Mouse (Mus musculus) hindbrain, embryonic 13.5 days (tissue): ENCODE results near the gene Rundc3a. TPM values are rescaled to one million over a fixed set of nuclear protein-coding genes. Genes with fewer than 3 reads are reported as not detected.

Source experiments
- ATAC-seq: fragments of 200-750 bp; cut with Nextera tagmentation; 2 replicates; pipeline ENCODE4 v1.8.0; 2017; ENCODE audit warnings: moderate TSS enrichment; ENCODE audit not compliant: low FRiP score
- H3K27ac ChIP-seq: fragments of 300-500 bp; sonication (generic); 2 replicates; pipeline ENCODE4 v1.5.1; 2015; ENCODE audit warnings: inconsistent platforms, mild to moderate bottlenecking, moderate library complexity
- H3K27me3 ChIP-seq: fragments of 300-500 bp; sonication (generic); 2 replicates; pipeline ENCODE4 v1.6.1; 2015; ENCODE audit warnings: mild to moderate bottlenecking, inconsistent platforms
- H3K36me3 ChIP-seq: fragments of 300-500 bp; sonication (generic); 2 replicates; pipeline ENCODE4 v1.6.1; 2015; ENCODE audit warnings: mild to moderate bottlenecking, inconsistent platforms
- H3K4me1 ChIP-seq: fragments of 300-500 bp; sonication (generic); replicated peaks from 2 replicates; pipeline ENCODE4 v1.6.1; 2015; ENCODE audit warnings: inconsistent platforms
- H3K4me2 ChIP-seq: fragments of 300-500 bp; sonication (generic); 2 replicates; pipeline ENCODE4 v1.6.1; 2015; ENCODE audit warnings: inconsistent platforms, mild to moderate bottlenecking, moderate library complexity
- H3K4me3 ChIP-seq: fragments of 300-500 bp; sonication (generic); 2 replicates; pipeline ENCODE4 v1.5.1; 2015; ENCODE audit warnings: mild to moderate bottlenecking, inconsistent platforms
- H3K9ac ChIP-seq: fragments of 300-500 bp; sonication (generic); 2 replicates; pipeline ENCODE4 v1.6.1; 2015; ENCODE audit warnings: mild to moderate bottlenecking, inconsistent platforms
- H3K9me3 ChIP-seq: fragments of 300-500 bp; sonication (generic); 2 replicates; pipeline ENCODE4 v1.6.1; 2016; ENCODE audit warnings: inconsistent platforms
- WGBS: fragments of 180-500 bp; shearing (Covaris S2); methylation state at CpG from one replicate; pipeline ENCODE4 v1.1.7; 2015; 5-methylcytosine and 5-hydroxymethylcytosine counted together
- polyA plus RNA-seq: library from polyadenylated mRNA; unstranded; fragments of >200 nt; fragmentation: Nextera tagmentation; extraction: Ambion mirVana; gene quantifications from 2 replicates; pipeline ENCODE4 v1.2.1, GENCODE M21; 2015

The Rundc3a gene
- polyA plus RNA-seq, 1 experiment from 2014 or later, result 144 TPM

GRCm38 (mm10) chr11:102434816-102435705, 41.9 kb downstream of the Rundc3a start:
- ATAC-seq, result no peak
- H3K9me3 ChIP-seq, result no peaks in the 10 kb centered on the region
- H3K27me3 ChIP-seq, result 0 out of 2 replicates have a peak, but pooled peaks cover 8% of the 10 kb centered on the region
- WGBS, result 92% methylated on average over 11 of the region's 11 CpGs
- no peak overlapping the region for H3K9ac ChIP-seq
- H3K4me2 ChIP-seq, result no peak overlapping the region
- peaks cover 69% of the 10 kb centered on the region for H3K4me1 ChIP-seq
- H3K4me3 ChIP-seq, result no peak overlapping the region
- no peak overlapping the region for H3K27ac ChIP-seq
- peaks cover 66% of the 10 kb centered on the region for H3K36me3 ChIP-seq

- Histone ChIP-seq H3K4me2 (no peak overlapping the region), H3K4me3 (no peak overlapping the region), H3K27me3 (0 out of 2 replicates have a peak, but pooled peaks cover 15% of the 10 kb centered on the region), H3K9me3 (no peaks in the 10 kb centered on the region), H3K4me1 (peaks cover 65% of the 10 kb centered on the region), H3K27ac (no peak overlapping the region), H3K9ac (no peak overlapping the region; the same call in 1 of the 2 replicates), H3K36me3 (peaks cover 75% of the 10 kb centered on the region)
- ATAC-seq, result no peak
- 91% methylated on average over 18 of the region's 18 CpGs for WGBS
Measured at GRCm38 (mm10) chr11:102435754-102436470, 42.7 kb downstream of the Rundc3a start.

DNA sequence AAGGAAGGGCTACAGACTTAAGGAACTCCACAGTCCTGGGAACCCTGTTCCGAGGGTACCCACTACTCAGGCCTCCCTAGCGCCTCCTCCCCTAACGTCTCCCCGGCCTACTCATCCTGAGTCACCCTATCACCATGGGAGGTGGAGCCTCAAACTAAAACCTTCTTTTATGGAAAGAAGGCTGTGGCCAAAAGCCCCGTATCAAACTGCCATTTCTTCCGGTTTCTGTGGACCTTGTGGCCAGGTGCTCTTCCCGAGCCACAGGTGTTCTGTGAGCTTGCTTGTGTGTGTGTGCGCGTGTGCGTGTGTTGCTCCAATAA, 43.2 kb downstream of the Rundc3a start:
- Histone ChIP-seq H3K4me1 (peaks cover 62% of the 10 kb centered on the region), H3K27ac (no peak overlapping the region), H3K27me3 (0 out of 2 replicates have a peak, but pooled peaks cover 18% of the 10 kb centered on the region), H3K36me3 (peaks cover 80% of the 10 kb centered on the region), H3K9me3 (no peaks in the 10 kb centered on the region), H3K9ac (no peak overlapping the region), H3K4me2 (no peak overlapping the region), H3K4me3 (no peak overlapping the region)
- WGBS, result 84% methylated on average over 10 of the region's 10 CpGs
- ATAC-seq, result no peak

GRCm38 (mm10) chr11:102437120-102438061, 44.2 kb downstream of the Rundc3a start:
- Histone ChIP-seq H3K4me1 (peaks cover 55% of the 10 kb centered on the region), H3K9ac (peak overlapping the region; percentile 71), H3K27ac (peak overlapping the region; percentile 70), H3K9me3 (no peaks in the 10 kb centered on the region), H3K4me3 (peak overlapping the region; percentile 36), H3K36me3 (peaks cover 89% of the 10 kb centered on the region), H3K27me3 (0 out of 2 replicates have a peak, but pooled peaks cover 18% of the 10 kb centered on the region), H3K4me2 (peak overlapping the region; percentile 56)
- 6% methylated on average over 78 of the region's 87 CpGs for WGBS
- no peak for ATAC-seq

DNA sequence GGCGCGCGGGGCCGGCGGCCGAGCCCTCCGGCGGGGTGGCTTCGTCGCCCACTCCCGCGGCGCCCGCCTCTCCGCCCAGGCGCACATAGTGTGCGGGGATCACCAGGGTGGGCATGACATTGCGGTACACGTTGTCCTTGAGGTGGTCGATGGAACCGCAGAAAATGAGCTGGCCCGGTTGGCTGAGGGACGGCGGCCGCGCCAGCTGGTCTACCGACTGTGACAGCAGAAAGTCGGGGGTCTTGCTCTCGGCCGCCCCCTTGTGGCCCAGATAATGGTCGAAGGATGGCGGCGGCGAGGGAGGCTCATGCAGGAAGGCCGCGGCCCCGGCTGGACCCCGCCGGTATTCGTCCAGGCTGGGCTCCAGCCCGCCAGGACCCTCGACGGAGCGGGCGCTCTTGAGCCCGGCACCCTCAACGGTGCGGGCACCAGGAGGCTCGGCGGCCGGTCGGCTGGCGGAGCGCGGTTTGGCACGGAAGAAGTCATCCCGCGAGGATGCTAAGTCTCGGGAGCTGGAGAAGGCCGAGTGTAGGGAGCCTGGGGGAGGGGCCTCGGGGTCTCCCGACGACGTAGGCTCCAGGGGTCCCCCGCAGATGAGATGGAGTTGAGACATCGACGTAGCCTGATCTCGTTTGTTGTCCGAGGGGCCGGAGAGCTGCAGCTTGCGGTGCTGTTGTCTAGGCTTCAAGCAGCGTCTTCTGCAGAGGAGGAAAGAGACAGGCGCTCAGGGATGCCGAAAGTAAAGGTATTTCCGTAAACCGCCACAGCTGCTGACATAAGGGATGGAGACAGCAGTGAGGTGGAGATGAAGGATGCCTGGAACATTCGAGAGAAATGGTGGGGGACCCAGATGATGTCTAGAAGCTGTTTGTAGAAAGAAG, 45.2 kb downstream of the Rundc3a start:
- Histone ChIP-seq H3K27me3 (0 out of 2 replicates have a peak, but pooled peaks cover 18% of the 10 kb centered on the region), H3K36me3 (peaks cover 92% of the 10 kb centered on the region), H3K27ac (peak overlapping the region; percentile 70), H3K4me3 (peak overlapping the region; percentile 36), H3K4me2 (peak overlapping the region; percentile 56), H3K9me3 (no peaks in the 10 kb centered on the region), H3K9ac (peak overlapping the region; percentile 71), H3K4me1 (peaks cover 49% of the 10 kb centered on the region)
- 9% methylated on average over 77 of the region's 77 CpGs for WGBS
- ATAC-seq, result 0 out of 2 replicates have a peak, but pooled peaks have one; percentile 22

DNA sequence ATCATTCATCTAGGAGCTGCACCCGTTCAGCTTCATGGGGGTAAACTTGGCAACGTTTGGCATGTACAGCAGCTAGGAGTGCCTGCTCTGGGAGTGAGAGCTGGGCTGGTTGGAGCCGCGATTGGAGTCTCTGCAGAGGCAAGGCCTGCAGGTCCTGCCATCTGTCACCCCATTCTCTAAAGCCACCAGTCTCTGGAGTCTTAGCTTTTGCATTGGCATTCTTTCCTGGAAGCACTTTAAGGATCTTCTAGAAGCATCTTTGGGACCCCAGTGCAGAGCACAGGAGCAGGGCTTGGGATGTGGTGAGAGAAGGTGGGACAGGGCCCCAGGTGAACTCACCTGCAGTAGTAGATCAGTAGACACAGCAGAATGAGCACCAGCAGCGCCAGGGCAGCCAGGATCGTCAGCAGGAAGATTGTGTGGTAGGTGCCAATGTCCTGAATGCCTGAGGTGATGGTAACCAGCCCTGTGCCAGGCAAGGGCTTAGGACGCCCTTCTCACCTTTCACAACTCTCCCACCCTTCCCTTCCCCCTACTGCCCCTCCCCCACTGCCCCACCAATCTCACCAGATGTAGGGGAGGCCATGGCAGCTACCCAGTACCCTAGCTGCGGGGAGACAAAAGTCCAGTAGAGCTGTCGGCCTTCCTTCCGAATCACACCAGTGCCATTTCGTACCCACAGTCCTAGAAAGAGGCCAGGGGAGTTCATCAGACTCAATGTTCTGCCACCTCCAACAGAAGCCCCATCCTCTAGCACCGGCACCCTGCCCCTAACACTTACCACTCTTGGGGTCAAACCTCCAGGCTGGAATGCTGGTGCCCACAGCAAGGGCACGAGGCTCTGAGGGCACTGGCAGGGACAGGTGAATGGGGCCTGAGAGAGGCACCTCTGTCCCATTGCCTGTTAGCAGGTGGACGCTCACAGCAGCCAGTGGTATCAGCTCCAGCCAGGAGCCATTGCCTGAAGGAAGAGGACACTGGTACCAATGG, 46.2 kb downstream of the Rundc3a start:
- peak overlapping the region; percentile 71; the same call in 1 of the 2 replicates for H3K9ac ChIP-seq
- no peaks in the 10 kb centered on the region for H3K9me3 ChIP-seq
- 0 out of 2 replicates have a peak, but pooled peaks cover 18% of the 10 kb centered on the region for H3K27me3 ChIP-seq
- ATAC-seq, result no peak
- H3K36me3 ChIP-seq, result peaks cover 91% of the 10 kb centered on the region
- no peak overlapping the region for H3K4me2 ChIP-seq
- H3K4me3 ChIP-seq, result no peak overlapping the region
- H3K4me1 ChIP-seq, result peaks cover 49% of the 10 kb centered on the region
- H3K27ac ChIP-seq, result peak overlapping the region; percentile 70; the same call in 1 of the 2 replicates
- 76% methylated on average over 14 of the region's 14 CpGs for WGBS

DNA sequence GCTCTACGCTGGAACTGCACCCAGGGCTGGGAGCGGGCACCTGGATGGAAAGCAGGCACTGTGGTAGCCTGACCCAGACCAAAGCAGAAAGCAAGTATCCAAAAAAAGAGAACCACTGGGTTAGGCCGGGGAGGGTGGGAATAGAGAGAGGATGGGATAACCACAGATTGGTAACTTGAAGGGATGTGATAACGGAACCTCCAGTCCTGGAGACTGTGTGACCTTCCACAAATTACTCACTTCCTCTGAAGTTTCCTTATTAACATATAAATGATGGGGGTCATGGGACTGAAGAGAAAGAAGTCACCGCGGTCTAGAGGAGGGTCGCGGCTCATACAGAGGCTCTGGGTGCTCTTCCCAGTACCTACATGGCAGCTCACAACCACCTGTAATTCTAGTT, 47.1 kb downstream of the Rundc3a start:
- ATAC-seq, result no peak
- Histone ChIP-seq H3K9me3 (no peaks in the 10 kb centered on the region), H3K4me1 (peaks cover 58% of the 10 kb centered on the region), H3K9ac (no peak overlapping the region), H3K4me3 (no peak overlapping the region), H3K4me2 (no peak overlapping the region), H3K36me3 (peaks cover 84% of the 10 kb centered on the region), H3K27ac (no peak overlapping the region), H3K27me3 (0 out of 2 replicates have a peak, but pooled peaks cover 18% of the 10 kb centered on the region)
- 79% methylated on average over 8 of the region's 8 CpGs for WGBS

DNA sequence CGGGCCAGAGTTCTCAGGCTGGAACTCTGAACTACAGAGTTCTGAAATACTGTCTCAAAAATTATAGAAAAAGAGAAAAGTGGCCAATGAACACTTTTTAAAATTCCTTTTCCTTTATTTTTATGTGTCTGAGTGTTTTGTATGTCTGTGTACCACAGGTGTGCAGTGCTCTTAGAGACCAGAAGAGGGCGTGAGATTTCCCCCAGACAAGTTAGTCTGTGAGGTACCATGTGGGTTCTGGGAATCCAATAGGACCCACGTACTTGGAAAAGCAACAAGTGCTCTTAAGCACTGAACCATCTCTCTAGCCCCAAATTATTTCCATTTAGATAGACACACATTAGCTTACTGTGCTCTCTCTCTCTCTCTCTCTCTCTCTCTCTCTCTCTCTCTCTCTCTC, 48.2 kb downstream of the Rundc3a start:
- H3K9ac ChIP-seq, result no peak overlapping the region
- H3K4me1 ChIP-seq, result peaks cover 60% of the 10 kb centered on the region
- no peak for ATAC-seq
- H3K4me2 ChIP-seq, result no peak overlapping the region
- H3K9me3 ChIP-seq, result no peaks in the 10 kb centered on the region
- no peak overlapping the region for H3K27ac ChIP-seq
- H3K4me3 ChIP-seq, result no peak overlapping the region
- 81% methylated on average over 3 of the region's 3 CpGs for whole genome bisulfite sequencing
- H3K36me3 ChIP-seq, result peaks cover 72% of the 10 kb centered on the region
- 0 out of 2 replicates have a peak, but pooled peaks cover 18% of the 10 kb centered on the region for H3K27me3 ChIP-seq

- Histone ChIP-seq H3K9ac (no peak overlapping the region), H3K4me3 (no peak overlapping the region), H3K9me3 (no peaks in the 10 kb centered on the region), H3K4me1 (peaks cover 57% of the 10 kb centered on the region), H3K27me3 (0 out of 2 replicates have a peak, but pooled peaks cover 18% of the 10 kb centered on the region), H3K27ac (no peak overlapping the region), H3K4me2 (no peak overlapping the region), H3K36me3 (peaks cover 67% of the 10 kb centered on the region)
- no peak for ATAC-seq
- WGBS, result 77% methylated on average over 6 of the region's 6 CpGs
Measured at GRCm38 (mm10) chr11:102442089-102442488, 48.9 kb downstream of the Rundc3a start.

DNA sequence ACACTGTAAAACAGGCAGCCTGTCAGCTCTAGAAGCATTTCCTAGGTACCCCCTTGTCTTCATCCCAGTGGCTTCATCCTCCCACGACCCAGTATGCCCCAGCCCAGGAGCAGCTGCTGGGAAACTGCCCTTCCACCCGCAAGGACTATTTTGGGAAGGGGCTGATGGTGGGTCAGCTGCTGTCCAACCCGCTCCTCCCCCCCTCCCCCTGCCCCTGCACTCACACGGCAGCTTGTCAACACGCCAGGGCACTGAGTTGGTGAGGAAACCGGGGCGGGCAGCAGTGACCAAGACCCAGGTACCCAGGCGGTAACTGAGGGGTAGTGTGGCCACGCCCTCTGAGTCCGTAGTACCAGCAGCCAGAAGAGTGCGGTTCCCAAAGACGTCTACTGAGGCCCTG, 50.5 kb downstream of the Rundc3a start:
- no peak overlapping the region for H3K27ac ChIP-seq
- WGBS, result 68% methylated on average over 12 of the region's 12 CpGs

More for the DNA sequence above, 50.5 kb downstream of the Rundc3a start:
- peak overlapping the region; percentile 46 for H3K9ac ChIP-seq
- H3K36me3 ChIP-seq, result peaks cover 50% of the 10 kb centered on the region
- peaks cover 51% of the 10 kb centered on the region for H3K4me1 ChIP-seq
- 0 out of 2 replicates have a peak, but pooled peaks cover 24% of the 10 kb centered on the region for H3K27me3 ChIP-seq
- no peaks in the 10 kb centered on the region for H3K9me3 ChIP-seq
- no peak for ATAC-seq
- no peak overlapping the region for H3K4me3 ChIP-seq
- H3K4me2 ChIP-seq, result no peak overlapping the region
